Mouse (Mus musculus): Measurements from ENCODE around the gene Cpeb4. TPM values are rescaled to one million over a fixed set of nuclear protein-coding genes. Genes with fewer than 3 reads are reported as not detected.

Cpeb4 gene
- polyA plus RNA-seq (2016; fragmentation: Nextera tagmentation; extraction: Ambion mirVana): 5.4 and 8.3 TPM in 2 replicates

GRCm38 (mm10) chr11:31871911-31872310, at the start of gene Cpeb4:
Gene Cpeb4, plus strand, starts transcription at chr11:31872211.
- WGBS: 69% methylated on average over 4 of the region's 4 CpGs
- Histone ChIP-seq H3K9me3 (no peaks in the 10 kb centered on the region), H3K36me3 (no peaks in the 10 kb centered on the region), H3K27me3 (ENCODE audit: insufficient read depth, poor library complexity, severe bottlenecking) (no peaks in the 10 kb centered on the region), H3K4me1 (peaks cover 9% of the 10 kb centered on the region), H3K4me3 (peak within 1 kb of the TSS; percentile 93), H3K27ac (peak within 1 kb of the TSS; percentile 97)
- no peak for DNase-seq (ENCODE audit: low spot score)

- H3K4me3 ChIP-seq: no peak overlapping the region
- DNase-seq (ENCODE audit: low spot score): no peak
- no peaks in the 10 kb centered on the region for H3K9me3 ChIP-seq
- no peaks in the 10 kb centered on the region for H3K27me3 ChIP-seq (ENCODE audit: insufficient read depth, poor library complexity, severe bottlenecking)
- H3K27ac ChIP-seq: no peak overlapping the region
- 84% methylated on average over 9 of the region's 9 CpGs for WGBS
- no peaks in the 10 kb centered on the region for H3K36me3 ChIP-seq
- H3K4me1 ChIP-seq: peaks cover 26% of the 10 kb centered on the region
Observed at GRCm38 (mm10) chr11:31822556-31822955, 49.5 kb upstream of the Cpeb4 start.

- Histone ChIP-seq H3K4me1 (peaks cover 35% of the 10 kb centered on the region), H3K36me3 (no peaks in the 10 kb centered on the region), H3K27ac (no peak overlapping the region), H3K4me3 (no peak overlapping the region), H3K27me3 (ENCODE audit: insufficient read depth, poor library complexity, severe bottlenecking) (no peaks in the 10 kb centered on the region), H3K9me3 (no peaks in the 10 kb centered on the region)
- DNase-seq (ENCODE audit: low spot score): no peak
- 90% methylated on average over 7 of the region's 7 CpGs for WGBS
Observed at GRCm38 (mm10) chr11:31823513-31823912, 48.5 kb upstream of the Cpeb4 start.

GRCm38 (mm10) chr11:31824504-31825166, 47.4 kb upstream of the Cpeb4 start:
- DNase-seq (ENCODE audit: low spot score): no peak
- H3K27me3 ChIP-seq (ENCODE audit: insufficient read depth, poor library complexity, severe bottlenecking): no peaks in the 10 kb centered on the region
- H3K27ac ChIP-seq: no peak overlapping the region
- no peaks in the 10 kb centered on the region for H3K36me3 ChIP-seq
- no peak overlapping the region for H3K4me3 ChIP-seq
- WGBS: 78% methylated on average over 14 of the region's 14 CpGs
- no peaks in the 10 kb centered on the region for H3K9me3 ChIP-seq
- H3K4me1 ChIP-seq: peaks cover 38% of the 10 kb centered on the region

GRCm38 (mm10) chr11:31828011-31828770, 43.8 kb upstream of the Cpeb4 start:
- no peak for DNase-seq (ENCODE audit: low spot score)
- H3K36me3 ChIP-seq: no peaks in the 10 kb centered on the region
- no peak overlapping the region for H3K4me3 ChIP-seq
- H3K9me3 ChIP-seq: no peaks in the 10 kb centered on the region
- H3K4me1 ChIP-seq: peaks cover 40% of the 10 kb centered on the region
- H3K27me3 ChIP-seq (ENCODE audit: insufficient read depth, poor library complexity, severe bottlenecking): no peaks in the 10 kb centered on the region
- peak overlapping the region; percentile 70 for H3K27ac ChIP-seq
- WGBS: 61% methylated on average over 4 of the region's 4 CpGs

GRCm38 (mm10) chr11:31828771-31829072, 43.3 kb upstream of the Cpeb4 start:
- peaks cover 46% of the 10 kb centered on the region for H3K4me1 ChIP-seq
- no peaks in the 10 kb centered on the region for H3K27me3 ChIP-seq (ENCODE audit: insufficient read depth, poor library complexity, severe bottlenecking)
- 81% methylated on average over 2 of the region's 2 CpGs for WGBS
- H3K27ac ChIP-seq: peak overlapping the region; percentile 70
- H3K9me3 ChIP-seq: no peaks in the 10 kb centered on the region
- DNase-seq (ENCODE audit: low spot score): no peak
- no peak overlapping the region for H3K4me3 ChIP-seq
- H3K36me3 ChIP-seq: no peaks in the 10 kb centered on the region

- H3K36me3 ChIP-seq: no peaks in the 10 kb centered on the region
- H3K27me3 ChIP-seq (ENCODE audit: insufficient read depth, poor library complexity, severe bottlenecking): no peaks in the 10 kb centered on the region
- H3K4me1 ChIP-seq: peaks cover 48% of the 10 kb centered on the region
- WGBS: 72% methylated on average over 10 of the region's 10 CpGs
- H3K9me3 ChIP-seq: no peaks in the 10 kb centered on the region
- H3K27ac ChIP-seq: peak overlapping the region; percentile 62
- no peak for DNase-seq (ENCODE audit: low spot score)
- no peak overlapping the region for H3K4me3 ChIP-seq
Observed at GRCm38 (mm10) chr11:31830213-31831151, 41.5 kb upstream of the Cpeb4 start.

- Histone ChIP-seq H3K36me3 (no peaks in the 10 kb centered on the region), H3K9me3 (no peaks in the 10 kb centered on the region), H3K27ac (peak overlapping the region; percentile 62; the same call in 1 of the 2 replicates), H3K4me1 (peaks cover 48% of the 10 kb centered on the region), H3K4me3 (no peak overlapping the region), H3K27me3 (ENCODE audit: insufficient read depth, poor library complexity, severe bottlenecking) (no peaks in the 10 kb centered on the region)
- WGBS: 68% methylated on average over 5 of the region's 5 CpGs
- peak; percentile 87 for DNase-seq (ENCODE audit: low spot score)
Observed at GRCm38 (mm10) chr11:31831451-31831850, 40.6 kb upstream of the Cpeb4 start.

GRCm38 (mm10) chr11:31831983-31832382, 40.0 kb upstream of the Cpeb4 start:
- Histone ChIP-seq H3K27me3 (ENCODE audit: insufficient read depth, poor library complexity, severe bottlenecking) (no peaks in the 10 kb centered on the region), H3K4me3 (no peak overlapping the region), H3K27ac (peak overlapping the region; percentile 62; the same call in 1 of the 2 replicates), H3K4me1 (peaks cover 48% of the 10 kb centered on the region), H3K9me3 (no peaks in the 10 kb centered on the region), H3K36me3 (no peaks in the 10 kb centered on the region)
- 83% methylated on average over 5 of the region's 5 CpGs for WGBS
- no peak for DNase-seq (ENCODE audit: low spot score)

- Histone ChIP-seq H3K4me1 (peaks cover 44% of the 10 kb centered on the region), H3K27me3 (ENCODE audit: insufficient read depth, poor library complexity, severe bottlenecking) (no peaks in the 10 kb centered on the region)
Observed at GRCm38 (mm10) chr11:31832439-31832980, 39.5 kb upstream of the Cpeb4 start.

GRCm38 (mm10) chr11:31833506-31833905, 38.5 kb upstream of the Cpeb4 start:
- no peaks in the 10 kb centered on the region for H3K9me3 ChIP-seq
- 73% methylated on average over 2 of the region's 2 CpGs for WGBS
- H3K27me3 ChIP-seq (ENCODE audit: insufficient read depth, poor library complexity, severe bottlenecking): no peaks in the 10 kb centered on the region
- peaks cover 38% of the 10 kb centered on the region for H3K4me1 ChIP-seq
- H3K27ac ChIP-seq: peak overlapping the region; percentile 62
- no peak overlapping the region for H3K4me3 ChIP-seq
- no peaks in the 10 kb centered on the region for H3K36me3 ChIP-seq
- DNase-seq (ENCODE audit: low spot score): no peak

More at GRCm38 (mm10) chr11:31832439-31832980, 39.5 kb upstream of the Cpeb4 start:
- H3K9me3 ChIP-seq: no peaks in the 10 kb centered on the region
- DNase-seq (ENCODE audit: low spot score): no peak
- H3K27ac ChIP-seq: peak overlapping the region; percentile 62; the same call in 1 of the 2 replicates
- no peak overlapping the region for H3K4me3 ChIP-seq
- no peaks in the 10 kb centered on the region for H3K36me3 ChIP-seq
- WGBS: 69% methylated on average over 7 of the region's 7 CpGs

GRCm38 (mm10) chr11:31835352-31835751, 36.7 kb upstream of the Cpeb4 start:
- H3K4me3 ChIP-seq: no peak overlapping the region
- DNase-seq (ENCODE audit: low spot score): no peak
- H3K27me3 ChIP-seq (ENCODE audit: insufficient read depth, poor library complexity, severe bottlenecking): no peaks in the 10 kb centered on the region
- 72% methylated on average over 3 of the region's 3 CpGs for WGBS
- H3K36me3 ChIP-seq: no peaks in the 10 kb centered on the region
- no peaks in the 10 kb centered on the region for H3K9me3 ChIP-seq
- peak overlapping the region; percentile 62 for H3K27ac ChIP-seq
- H3K4me1 ChIP-seq: peaks cover 47% of the 10 kb centered on the region

Measured in heart, embryonic 10.5 days (tissue).